Mouse (Mus musculus): Measurements from ENCODE around the gene Ier3.
"Not testable (repeated sequence)": the region's sequence is repeated elsewhere in the genome, so short reads cannot be mapped to it uniquely, and the experiment has no call there.

The Ier3 gene

GRCm38 (mm10) chr17:35835424-35836140, 14.1 kb downstream of the Ier3 start:
- in situ Hi-C loops (cut with MboI; ENCODE audit: low sequenced_read_pairs) = no loop called here

- in situ Hi-C loops (cut with MboI; ENCODE audit: low sequenced_read_pairs) = no loop called here
These were observed 14.9 kb downstream of the Ier3 start for GRCm38 (mm10) chr17:35836178-35836965.

- in situ Hi-C loops (cut with MboI; ENCODE audit: low sequenced_read_pairs) = no loop called here
These were observed 15.5 kb downstream of the Ier3 start for GRCm38 (mm10) chr17:35836991-35837422.

- in situ Hi-C loops (cut with MboI; ENCODE audit: low sequenced_read_pairs) = no loop called here
These were observed 16.0 kb downstream of the Ier3 start for GRCm38 (mm10) chr17:35837487-35837886.

DNA sequence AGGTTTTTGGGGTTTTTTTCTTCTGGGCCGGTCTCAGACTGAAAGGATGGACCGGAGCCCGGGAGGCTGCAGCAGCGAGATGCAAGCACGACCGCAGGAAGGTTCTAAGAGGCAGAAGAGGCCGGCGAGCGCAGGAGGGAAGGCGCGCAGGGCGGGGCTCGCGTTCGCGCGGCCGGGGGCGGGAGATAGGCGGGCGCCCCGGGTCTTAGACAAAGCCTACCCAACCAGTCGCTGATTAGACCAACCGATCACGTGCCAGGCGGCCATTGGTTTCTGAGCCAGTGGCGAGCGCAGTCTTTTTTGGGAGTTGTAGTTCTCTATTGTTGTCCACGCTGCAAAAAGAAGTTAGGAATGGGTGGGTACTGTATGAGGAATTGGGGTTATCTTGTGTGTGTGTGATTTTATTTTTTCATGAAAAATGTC, 16.6 kb downstream of the Ier3 start, which contains the start of gene Tubb5:
TSS of gene Tubb5 (minus strand) at position 185 of the 423 bp plus-strand sequence.
- in situ Hi-C loops (cut with MboI; ENCODE audit: low sequenced_read_pairs) = no loop called here

DNA sequence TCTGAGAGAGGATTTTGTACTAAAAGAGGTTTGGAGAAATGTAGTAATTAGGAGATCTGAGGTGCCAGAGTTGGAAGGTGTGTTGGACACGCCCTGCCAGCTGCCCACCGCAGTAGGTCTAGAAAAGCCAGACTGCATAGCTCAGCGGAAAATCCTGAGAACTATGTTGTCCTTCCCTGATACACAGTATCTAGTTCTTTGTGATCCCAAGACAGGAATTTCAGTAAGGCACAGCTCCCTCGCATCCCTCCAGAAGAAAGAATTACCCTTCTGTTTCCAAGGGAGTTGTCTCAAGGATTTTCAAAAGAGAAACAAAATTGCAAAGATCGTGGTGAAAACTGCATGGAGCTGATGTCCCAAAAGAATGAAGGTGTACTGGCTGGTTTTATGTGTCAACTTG, 17.1 kb downstream of the Ier3 start:
- in situ Hi-C loops (cut with MboI; ENCODE audit: low sequenced_read_pairs) = no loop called here

GRCm38 (mm10) chr17:35839002-35839401, 17.5 kb downstream of the Ier3 start:
- in situ Hi-C loops (cut with MboI; ENCODE audit: low sequenced_read_pairs) = not testable (repeated sequence)

GRCm38 (mm10) chr17:35840561-35840960, 19.1 kb downstream of the Ier3 start:
- in situ Hi-C loops (cut with MboI; ENCODE audit: low sequenced_read_pairs) = no loop called here

DNA sequence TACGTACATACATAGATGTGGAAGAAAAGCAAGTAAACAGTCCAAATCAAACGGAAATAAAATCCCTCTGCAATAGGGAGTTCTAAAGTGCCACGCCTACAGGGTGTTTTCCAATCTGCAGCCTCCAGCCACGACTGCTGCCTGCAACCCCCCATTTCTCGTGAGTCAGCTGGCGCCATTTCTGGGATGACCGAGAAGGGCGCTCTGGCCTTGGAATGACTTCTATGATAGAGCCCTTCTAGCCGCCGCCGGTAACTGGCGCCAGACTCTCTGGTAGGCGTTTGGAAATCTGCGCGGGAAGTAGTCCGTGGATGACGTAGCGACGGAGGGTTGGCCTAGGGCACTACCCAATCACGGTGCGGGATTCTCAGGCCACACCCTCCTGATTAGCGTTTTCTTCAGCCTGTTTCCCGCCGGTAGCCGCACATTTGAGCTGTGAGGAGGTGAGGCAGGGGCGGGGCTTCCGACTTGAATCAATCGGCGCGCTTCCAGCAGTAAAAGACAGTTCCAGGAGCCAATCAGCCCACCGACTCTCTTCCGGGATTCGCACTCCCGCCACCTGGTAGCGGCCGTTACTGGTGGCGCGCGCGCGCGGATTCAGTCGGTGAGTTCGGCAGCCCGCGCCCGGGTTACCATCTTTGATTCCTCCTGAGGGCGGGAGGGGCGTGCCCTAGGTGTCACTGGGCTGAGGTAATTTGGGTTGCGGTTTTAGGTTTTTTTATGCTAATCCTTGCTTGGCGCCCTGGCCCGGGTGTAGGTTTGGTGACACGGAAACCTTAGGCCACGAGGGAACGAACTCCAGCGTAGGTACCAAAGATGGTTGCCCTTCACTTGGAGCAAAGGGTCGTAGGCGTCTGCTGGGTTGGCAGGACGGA, 19.8 kb downstream of the Ier3 start, which contains the start of gene Mdc1:
TSS of gene Mdc1 (plus strand) at position 440 of the 875 bp plus-strand sequence.
- in situ Hi-C loops (cut with MboI; ENCODE audit: low sequenced_read_pairs) = no loop called here

- in situ Hi-C loops (cut with MboI; ENCODE audit: low sequenced_read_pairs) = no loop called here
These were observed 20.5 kb downstream of the Ier3 start for GRCm38 (mm10) chr17:35842006-35842405.

- in situ Hi-C loops (cut with MboI; ENCODE audit: low sequenced_read_pairs) = no loop called here
These were observed 22.0 kb downstream of the Ier3 start for GRCm38 (mm10) chr17:35843514-35843913.

DNA sequence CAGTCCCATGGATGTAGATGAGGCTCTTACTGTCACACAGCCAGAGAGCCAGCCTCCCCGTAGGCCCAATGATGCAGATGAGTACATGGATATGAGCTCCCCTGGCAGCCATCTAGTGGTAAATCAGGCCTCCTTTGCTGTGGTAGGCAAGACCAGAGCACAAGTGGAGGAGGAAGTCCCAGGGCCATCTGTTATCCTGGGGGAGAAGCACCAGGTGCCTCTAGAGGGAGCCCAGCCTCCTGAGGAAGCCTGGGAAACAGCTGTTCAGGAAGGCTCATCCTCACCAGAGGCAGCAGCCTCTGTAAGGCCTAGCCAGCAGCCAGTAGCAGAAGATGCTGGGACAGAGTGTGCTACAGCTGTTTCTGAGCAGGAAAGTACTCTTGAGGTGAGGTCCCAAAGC, 26.6 kb downstream of the Ier3 start:
- in situ Hi-C loops (cut with MboI; ENCODE audit: low sequenced_read_pairs) = no loop called here

DNA sequence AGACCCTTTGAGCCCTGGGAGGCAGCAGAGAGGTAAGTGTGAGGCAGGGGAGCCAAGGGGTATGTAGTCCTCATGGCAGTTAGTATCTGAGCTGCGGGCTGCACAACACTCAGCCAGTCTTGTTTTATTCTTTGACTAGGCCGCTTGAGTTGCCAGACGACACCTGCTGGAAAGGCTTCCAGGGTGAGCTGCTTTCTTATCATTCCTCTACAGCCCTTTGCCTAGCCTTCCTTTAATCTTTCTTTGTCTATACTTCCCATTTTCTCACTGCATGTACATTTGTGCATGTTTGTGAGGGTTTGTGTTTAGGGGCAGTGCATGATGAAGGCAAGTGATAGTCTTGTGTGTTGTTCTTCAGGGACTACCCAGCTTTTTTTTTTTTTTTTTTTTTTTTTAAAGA, 29.5 kb downstream of the Ier3 start:
- in situ Hi-C loops (cut with MboI; ENCODE audit: low sequenced_read_pairs) = no loop called here

- in situ Hi-C loops (cut with MboI; ENCODE audit: low sequenced_read_pairs) = no loop called here
These were observed 37.9 kb downstream of the Ier3 start for GRCm38 (mm10) chr17:35859371-35859770.

- in situ Hi-C loops (cut with MboI; ENCODE audit: low sequenced_read_pairs) = no loop called here
These were observed 38.4 kb downstream of the Ier3 start for GRCm38 (mm10) chr17:35859835-35860234.

GRCm38 (mm10) chr17:35860831-35861197, 39.3 kb downstream of the Ier3 start:
- in situ Hi-C loops (cut with MboI; ENCODE audit: low sequenced_read_pairs) = no loop called here

GRCm38 (mm10) chr17:35861198-35861857, 39.8 kb downstream of the Ier3 start, which contains the start of gene Nrm:
Gene Nrm (plus strand): TSS chr17:35861318.
- in situ Hi-C loops (cut with MboI; ENCODE audit: low sequenced_read_pairs) = no loop called here

- in situ Hi-C loops (cut with MboI; ENCODE audit: low sequenced_read_pairs) = no loop called here
These were observed 43.4 kb downstream of the Ier3 start for GRCm38 (mm10) chr17:35864832-35865353.

DNA sequence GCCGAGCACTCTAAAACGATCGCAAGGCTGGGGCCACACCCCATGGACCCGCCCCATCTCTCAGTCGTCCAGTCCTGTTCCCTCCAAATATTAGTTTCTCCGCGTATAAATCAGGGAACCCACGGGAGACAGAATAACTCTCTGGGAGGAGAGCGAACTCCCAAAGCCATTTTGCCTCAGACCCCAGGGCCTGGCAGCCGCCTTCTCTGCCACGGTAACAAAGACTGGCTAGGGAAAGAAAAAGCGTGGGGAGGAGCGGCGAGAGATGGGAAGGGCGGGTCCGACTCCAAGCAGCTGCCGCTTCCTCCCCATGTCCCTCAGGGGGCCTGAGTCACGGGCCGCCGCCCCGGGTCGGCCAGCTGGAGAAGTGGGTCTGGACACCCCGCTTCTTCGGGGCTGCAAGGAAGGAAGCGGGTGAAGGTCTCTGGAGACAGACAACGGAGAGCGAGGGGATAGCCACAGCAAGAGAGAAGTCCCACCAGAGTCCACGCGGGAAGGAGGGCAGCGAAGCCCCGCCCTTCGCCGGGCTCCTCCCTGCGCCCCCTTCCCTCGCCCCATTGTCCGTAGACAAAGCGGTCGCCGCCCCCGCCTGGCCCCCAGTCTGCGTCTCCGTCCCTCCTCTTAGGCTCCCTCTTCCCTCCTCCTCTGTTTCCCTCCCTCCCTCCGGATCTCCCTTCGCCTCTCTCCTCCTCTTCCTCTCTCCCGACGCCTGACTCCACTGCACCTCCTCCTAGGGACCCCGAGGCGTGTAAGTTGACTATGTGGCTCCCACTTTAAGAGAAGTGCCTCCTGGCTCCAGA, 44.2 kb downstream of the Ier3 start, which contains the start of gene Ppp1r18:
TSS of gene Ppp1r18 (plus strand) at position 113 of the 800 bp plus-strand sequence.
- in situ Hi-C loops (cut with MboI; ENCODE audit: low sequenced_read_pairs) = no loop called here
